Comparison of ENCODE assay signal across 9 mouse cellular contexts in the genomic region with DNA sequence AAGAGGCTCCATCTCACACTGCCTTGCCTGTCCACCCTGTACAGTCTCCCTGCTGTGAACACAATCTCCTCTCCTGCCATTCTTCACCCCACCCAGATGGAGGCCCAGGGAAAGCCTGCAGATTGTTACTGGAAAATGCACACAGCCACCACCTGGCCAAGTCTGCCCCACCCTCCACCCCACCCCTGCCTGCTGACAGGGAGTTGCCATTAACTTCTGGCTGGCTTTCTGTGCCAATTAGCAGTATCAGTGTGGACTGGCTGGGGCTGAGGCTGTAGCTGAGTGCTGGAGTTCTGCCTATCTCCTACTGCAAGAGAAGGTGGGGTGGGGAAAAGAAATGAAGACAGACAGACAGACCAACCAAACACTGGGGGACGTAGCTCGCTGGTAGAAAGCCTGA. TPM values are rescaled to one million over a fixed set of nuclear protein-coding genes. Genes with fewer than 3 reads are reported as not detected.
A peak's percentile ranks its signal among the peaks of the same experiment; 100 is the strongest.
DNase-seq lines count a peak whose midpoint lies in the region; ATAC-seq lines count a peak whose summit lies in the region.
"Had no signal": no experiment of that assay in that cellular context is flagged by ENCODE, and none has a peak within 500 bp of the region (broad histone marks: within the 10 kb centered on the region; RNA-seq: fewer than 3 reads in every experiment).

No protein-coding gene starts in this region.

- H3K9ac ChIP-seq in intestine, embryonic 16.5 days (ENCODE audit: low read depth, low read length): no peak overlapping the region
- H3K9ac ChIP-seq in hindbrain, embryonic 11.5 days (ENCODE audit: low read depth, low read length): no peak overlapping the region

- H3K27ac ChIP-seq in intestine, embryonic 16.5 days (ENCODE audit: low read length): peak overlapping the region; percentile 80
- H3K27ac ChIP-seq in hindbrain, embryonic 11.5 days (ENCODE audit: low read depth, low read length): no peak overlapping the region

- no peak overlapping the region for H3K4me3 ChIP-seq in intestine, embryonic 16.5 days (ENCODE audit: low read length)
- no peak overlapping the region for H3K4me3 ChIP-seq in hindbrain, embryonic 11.5 days (ENCODE audit: low read depth, low read length)

- H3K9me3 ChIP-seq in intestine, embryonic 16.5 days (ENCODE audit: control insufficient read depth, low read length): no peaks in the 10 kb centered on the region
- H3K9me3 ChIP-seq in hindbrain, embryonic 11.5 days (ENCODE audit: control insufficient read depth, low read length): no peaks in the 10 kb centered on the region

- H3K4me2 ChIP-seq in intestine, embryonic 16.5 days (ENCODE audit: low read depth, low read length): no peak overlapping the region
- no peak overlapping the region for H3K4me2 ChIP-seq in hindbrain, embryonic 11.5 days (replicated peaks; ENCODE audit: low read depth, low read length)

- peak; percentile 91 for ATAC-seq in intestine, embryonic 16.5 days
- peak; percentile 47 for ATAC-seq in megakaryocyte, adult 5-6 weeks (ENCODE audit: poor library complexity, severe bottlenecking)
- no peak for ATAC-seq in hindbrain, embryonic 11.5 days (ENCODE audit: low FRiP score)

- peaks cover 22% of the 10 kb centered on the region for H3K4me1 ChIP-seq in intestine, embryonic 16.5 days (ENCODE audit: control insufficient read depth, insufficient read depth, low read length)
- no peaks in the 10 kb centered on the region for H3K4me1 ChIP-seq in hindbrain, embryonic 11.5 days (replicated peaks; ENCODE audit: control insufficient read depth, insufficient read depth, low read length)

- no peaks in the 10 kb centered on the region for H3K27me3 ChIP-seq in intestine, embryonic 16.5 days (replicated peaks; ENCODE audit: control insufficient read depth, insufficient read depth, low read length)
- H3K27me3 ChIP-seq in hindbrain, embryonic 11.5 days (ENCODE audit: control insufficient read depth, insufficient read depth, low read length): no peaks in the 10 kb centered on the region

- no peaks in the 10 kb centered on the region for H3K36me3 ChIP-seq in intestine, embryonic 16.5 days (ENCODE audit: control insufficient read depth, insufficient read depth, low read length)
- H3K36me3 ChIP-seq in hindbrain, embryonic 11.5 days (ENCODE audit: control insufficient read depth, insufficient read depth, low read length): no peaks in the 10 kb centered on the region

- peak; percentile 51 for DNase-seq in MEL-GATA-1-ER (ENCODE audit: extremely low read depth, low read depth)
- DNase-seq in c-Kit-positive CD71-positive TER-119-positive erythroid progenitor cells, embryonic 14.5 days (ENCODE audit: low spot score): peak; percentile 81
- no peak for DNase-seq in hindbrain, embryonic 11.5 days (ENCODE audit: low spot score)
- DNase-seq in cerebellum, adult 11 months: no peak
- DNase-seq in left cerebral cortex, adult 18-20 months (ENCODE audit: low spot score in 2 of 2): no peak
- DNase-seq: embryo, embryonic 11 days had no signal

- 43% methylated on average over 2 of the region's 2 CpGs for WGBS in intestine, embryonic 16.5 days
- WGBS in hindbrain, embryonic 11.5 days: 79% methylated on average over 2 of the region's 2 CpGs

RNA-seq across cellular contexts. Expression of a gene that starts 10.5 kb away (rescaled TPM):
- polyA plus RNA-seq in intestine, embryonic 16.5 days (2015; fragmentation: Nextera tagmentation; extraction: Ambion mirVana): 259 and 306 TPM in 2 replicates
- total RNA-seq in megakaryocyte, adult 5-6 weeks (2015): 220 and 258 TPM in 2 replicates
- total RNA-seq in megakaryocyte, adult 5-6 weeks (2017): 232 and 240 TPM in 2 replicates
- 296 and 301 TPM in 2 replicates for polyA plus RNA-seq in hindbrain, embryonic 11.5 days (2014; fragmentation: Nextera tagmentation; extraction: Ambion mirVana)
- total RNA-seq in left cerebral cortex, adult 18-20 months (2021): under 1 TPM; 0.65 to 0.87 TPM

RNA-seq across cellular contexts. Expression of a gene that starts 12.7 kb away (rescaled TPM):
- 119 and 147 TPM in 2 replicates for polyA plus RNA-seq in intestine, embryonic 16.5 days (2015; fragmentation: Nextera tagmentation; extraction: Ambion mirVana)
- 126 and 127 TPM in 2 replicates for total RNA-seq in megakaryocyte, adult 5-6 weeks (2015)
- 60.0 and 73.7 TPM in 2 replicates for total RNA-seq in megakaryocyte, adult 5-6 weeks (2017)
- polyA plus RNA-seq in hindbrain, embryonic 11.5 days (2014; fragmentation: Nextera tagmentation; extraction: Ambion mirVana): 73.3 and 84.3 TPM in 2 replicates
- total RNA-seq in left cerebral cortex, adult 18-20 months (2021): under 1 TPM; 0.84 to 0.98 TPM

RNA-seq across cellular contexts. Expression of a gene that starts 12.8 kb away (rescaled TPM):
- polyA plus RNA-seq in intestine, embryonic 16.5 days (2015; fragmentation: Nextera tagmentation; extraction: Ambion mirVana): 9.6 and 10.7 TPM in 2 replicates
- 2.4 and 3.0 TPM in 2 replicates for total RNA-seq in megakaryocyte, adult 5-6 weeks (2015)
- 2.8 and 4.7 TPM in 2 replicates for total RNA-seq in megakaryocyte, adult 5-6 weeks (2017)
- polyA plus RNA-seq in hindbrain, embryonic 11.5 days (2014; fragmentation: Nextera tagmentation; extraction: Ambion mirVana): 3.4 and 3.5 TPM in 2 replicates
- total RNA-seq in left cerebral cortex, adult 18-20 months (2021): 1 to 10 TPM; 4.1 to 6.3 TPM

RNA-seq across cellular contexts. Expression of a gene that starts 22.0 kb away (rescaled TPM):
- 0.07 TPM in 1 of 2 replicates, not detected in the other for polyA plus RNA-seq in intestine, embryonic 16.5 days (2015; fragmentation: Nextera tagmentation; extraction: Ambion mirVana)
- not detected in 2 replicates for total RNA-seq in megakaryocyte, adult 5-6 weeks (2015)
- not detected in 2 replicates for total RNA-seq in megakaryocyte, adult 5-6 weeks (2017)
- not detected in 2 replicates for polyA plus RNA-seq in hindbrain, embryonic 11.5 days (2014; fragmentation: Nextera tagmentation; extraction: Ambion mirVana)
- total RNA-seq in left cerebral cortex, adult 18-20 months (2021): not detected
- polyA plus RNA-seq: limb, embryonic 11.5 days had no signal

RNA-seq across cellular contexts. Expression of a gene that starts 29.1 kb away (rescaled TPM):
- polyA plus RNA-seq in intestine, embryonic 16.5 days (2015; fragmentation: Nextera tagmentation; extraction: Ambion mirVana): 0.20 and 0.29 TPM in 2 replicates
- total RNA-seq in megakaryocyte, adult 5-6 weeks (2015): 1.1 and 2.2 TPM in 2 replicates
- total RNA-seq in megakaryocyte, adult 5-6 weeks (2017): 1.1 TPM in 1 of 2 replicates, not detected in the other
- polyA plus RNA-seq in hindbrain, embryonic 11.5 days (2014; fragmentation: Nextera tagmentation; extraction: Ambion mirVana): 0.83 and 1.2 TPM in 2 replicates
- 1 to 10 TPM in 1 of 2 experiments, under 1 TPM in 1; 0.86 to 2.6 TPM for total RNA-seq in left cerebral cortex, adult 18-20 months (2021)

Comparison
In these comparisons a context has a peak if more than half of its experiments do, and no peak if none do; other contexts are left out.
1. DNase-seq: peak in MEL-GATA-1-ER (single experiment) and c-Kit-positive CD71-positive TER-119-positive erythroid progenitor cells, embryonic 14.5 days (single experiment); none in hindbrain, embryonic 11.5 days (single experiment), cerebellum, adult 11 months (single experiment) and left cerebral cortex, adult 18-20 months (0 of 2).
2. RNA of a gene that starts 10.5 kb away (total RNA-seq): 220 to 258 TPM in megakaryocyte, adult 5-6 weeks; 0.65 to 0.87 TPM in left cerebral cortex, adult 18-20 months; every median in the first group is over 100 times any median in the second.
3. RNA of a gene that starts 12.7 kb away (total RNA-seq): 60.0 to 127 TPM in megakaryocyte, adult 5-6 weeks; 0.84 to 0.98 TPM in left cerebral cortex, adult 18-20 months; every median in the first group is over 10 times any median in the second.